Mouse (Mus musculus): ENCODE measurements at regions not wholly inside any gene's neighbourhood (a gene's known extent, or its start where the extent isn't known, plus 50 kb on each side); places are given as distances from the start of the nearest gene placed in this dataset.

DNA sequence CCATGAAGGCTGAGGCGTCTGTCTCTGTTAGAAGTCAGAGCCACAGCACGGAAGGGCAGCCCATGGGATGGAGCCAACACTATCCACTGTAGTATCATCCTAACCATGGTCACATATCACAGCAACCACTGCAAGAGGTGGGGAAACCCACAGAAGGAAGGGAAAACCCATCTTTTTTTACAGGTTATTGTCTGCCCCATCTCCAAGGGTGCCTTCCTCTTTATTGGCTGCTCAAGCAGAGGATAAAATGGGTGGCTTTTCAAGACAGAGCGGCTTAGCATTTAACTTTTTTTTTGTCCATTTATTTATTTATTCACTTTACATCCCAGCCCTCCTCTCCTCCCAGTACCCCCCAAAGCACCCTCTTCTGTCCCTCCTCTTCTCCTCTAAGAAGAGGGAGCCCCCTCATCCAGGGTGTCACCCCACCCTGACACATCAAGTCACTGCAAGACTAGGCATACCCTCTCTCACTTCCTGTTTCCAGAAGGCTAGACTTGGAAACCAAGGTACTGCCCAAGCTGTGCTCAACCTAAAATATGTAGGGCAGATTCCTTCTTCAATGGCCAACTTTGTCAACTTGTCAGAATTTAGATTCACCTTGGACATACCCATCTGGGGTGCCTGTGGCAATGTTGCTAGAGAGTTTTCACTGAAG lies 51.1 kb upstream of the Egr2 start:
- Histone ChIP-seq H3K4me3 (ENCODE audit: control insufficient read depth, low read depth, low read length) (no peak overlapping the region), H3K27ac (ENCODE audit: control insufficient read depth, insufficient read depth, low read depth, low read length) (no peak overlapping the region), H3K27me3 (ENCODE audit: control insufficient read depth, insufficient read depth, low read length) (no peaks in the 10 kb centered on the region), H3K4me1 (ENCODE audit: control insufficient read depth, insufficient read depth, low read length) (no peaks in the 10 kb centered on the region), H3K36me3 (ENCODE audit: control insufficient read depth, insufficient read depth, low read length) (no peaks in the 10 kb centered on the region)
- TF ChIP-seq POLR2A (IDR thresholded peaks at IDR 0.05; ENCODE audit: control insufficient read depth, low read depth, low read length) (no peak), CTCF (IDR thresholded peaks at IDR 0.05; ENCODE audit: control insufficient read depth, insufficient read depth, insufficient replicate concordance, low read depth, low read length) (no peak)
